9 mouse cellular contexts compared by ENCODE assay signal in genomic region chr15:96936705-96937346, GRCm38 (mm10).
A peak's percentile ranks its signal among the peaks of the same experiment; 100 is the strongest.
DNase-seq lines count a peak whose midpoint lies in the region; ATAC-seq lines count a peak whose summit lies in the region.
"Had no signal": no experiment of that assay in that cellular context is flagged by ENCODE, and none has a peak within 500 bp of the region (broad histone marks: within the 10 kb centered on the region; RNA-seq: fewer than 3 reads in every experiment).

No protein-coding gene starts in this region.

- DNase-seq in CD8-positive naive resting alpha-beta T cell, adult 2 months (ENCODE audit: low read depth in 2 of 2, low spot score in 2 of 2) = peak; percentile 84 to 89
- peak; percentile 50 for DNase-seq in c-Kit-negative CD71-positive TER-119-positive erythroid progenitor cells, embryonic 14.5 days (ENCODE audit: low read depth, low spot score)
- DNase-seq in forebrain, embryonic 10.5 days (ENCODE audit: extremely low spot score, low spot score) = peak; percentile 78
- peak; percentile 91 for DNase-seq in kidney, postnatal 14 days
- DNase-seq in neural tube, embryonic 10.5 days (ENCODE audit: extremely low spot score, low spot score) = peak; percentile 82

- 8% methylated on average over 18 of the region's 18 CpGs for WGBS in forebrain, embryonic 10.5 days
- 6% methylated on average over 18 of the region's 18 CpGs for WGBS in heart, embryonic 15.5 days
- WGBS in liver, embryonic 12.5 days (ENCODE audit: insufficient replicate concordance) = 10% methylated on average over 18 of the region's 18 CpGs
- 3% methylated on average over 18 of the region's 18 CpGs for WGBS in stomach, embryonic 15.5 days

- H3K9me3 ChIP-seq in forebrain, embryonic 10.5 days = no peaks in the 10 kb centered on the region
- H3K9me3 ChIP-seq in heart, embryonic 15.5 days (replicated peaks) = no peaks in the 10 kb centered on the region
- no peaks in the 10 kb centered on the region for H3K9me3 ChIP-seq in liver, embryonic 12.5 days (replicated peaks)
- H3K9me3 ChIP-seq in stomach, embryonic 15.5 days = no peaks in the 10 kb centered on the region

- ATAC-seq in heart, embryonic 15.5 days (replicated peaks; ENCODE audit: insufficient number of reproducible peaks, insufficient read depth, low FRiP score, low read depth) = peak; percentile 85
- ATAC-seq in liver, embryonic 12.5 days = peak; percentile 81
- ATAC-seq in stomach, embryonic 15.5 days (ENCODE audit: insufficient read depth, low FRiP score, low read depth) = peak; percentile 94

- peak overlapping the region; percentile 60 for H3K4me2 ChIP-seq in heart, embryonic 15.5 days
- H3K4me2 ChIP-seq in liver, embryonic 12.5 days = peak overlapping the region; percentile 38
- H3K4me2 ChIP-seq in stomach, embryonic 15.5 days = peak overlapping the region; percentile 51

- no peaks in the 10 kb centered on the region for H3K27me3 ChIP-seq in forebrain, embryonic 10.5 days (ENCODE audit: poor library complexity, severe bottlenecking)
- no peaks in the 10 kb centered on the region for H3K27me3 ChIP-seq in heart, embryonic 15.5 days
- no peaks in the 10 kb centered on the region for H3K27me3 ChIP-seq in liver, embryonic 12.5 days (replicated peaks)
- H3K27me3 ChIP-seq in stomach, embryonic 15.5 days (replicated peaks) = no peaks in the 10 kb centered on the region

- no peaks in the 10 kb centered on the region for H3K36me3 ChIP-seq in forebrain, embryonic 10.5 days (replicated peaks)
- no peaks in the 10 kb centered on the region for H3K36me3 ChIP-seq in heart, embryonic 15.5 days
- H3K36me3 ChIP-seq in liver, embryonic 12.5 days = no peaks in the 10 kb centered on the region
- H3K36me3 ChIP-seq in stomach, embryonic 15.5 days = no peaks in the 10 kb centered on the region

- H3K9ac ChIP-seq in heart, embryonic 15.5 days = peak overlapping the region; percentile 48
- H3K9ac ChIP-seq in liver, embryonic 12.5 days = no peak overlapping the region
- no peak overlapping the region for H3K9ac ChIP-seq in stomach, embryonic 15.5 days

- no peak overlapping the region for H3K27ac ChIP-seq in forebrain, embryonic 10.5 days
- H3K27ac ChIP-seq in heart, embryonic 15.5 days = no peak overlapping the region
- H3K27ac ChIP-seq in liver, embryonic 12.5 days = no peak overlapping the region
- H3K27ac ChIP-seq in stomach, embryonic 15.5 days = no peak overlapping the region
- H3K27ac ChIP-seq: macrophage had no signal

- H3K4me3 ChIP-seq in forebrain, embryonic 10.5 days = peak overlapping the region; percentile 38
- H3K4me3 ChIP-seq in heart, embryonic 15.5 days = peak overlapping the region; percentile 30
- no peak overlapping the region for H3K4me3 ChIP-seq in liver, embryonic 12.5 days
- H3K4me3 ChIP-seq in stomach, embryonic 15.5 days (replicated peaks) = peak overlapping the region; percentile 22; the same call in 1 of the 2 replicates

- 0 out of 2 replicates have a peak, but pooled peaks cover 5% of the 10 kb centered on the region for H3K4me1 ChIP-seq in forebrain, embryonic 10.5 days
- H3K4me1 ChIP-seq in heart, embryonic 15.5 days (replicated peaks) = peaks cover 10% of the 10 kb centered on the region
- no peaks in the 10 kb centered on the region for H3K4me1 ChIP-seq in liver, embryonic 12.5 days
- H3K4me1 ChIP-seq in stomach, embryonic 15.5 days = peaks cover 8% of the 10 kb centered on the region; the same call in 1 of the 2 replicates
